Mouse (Mus musculus): ENCODE measurements at regions not wholly inside any gene's neighbourhood (a gene's known extent, or its start where the extent isn't known, plus 50 kb on each side); places are given as distances from the start of the nearest gene placed in this dataset.

DNA sequence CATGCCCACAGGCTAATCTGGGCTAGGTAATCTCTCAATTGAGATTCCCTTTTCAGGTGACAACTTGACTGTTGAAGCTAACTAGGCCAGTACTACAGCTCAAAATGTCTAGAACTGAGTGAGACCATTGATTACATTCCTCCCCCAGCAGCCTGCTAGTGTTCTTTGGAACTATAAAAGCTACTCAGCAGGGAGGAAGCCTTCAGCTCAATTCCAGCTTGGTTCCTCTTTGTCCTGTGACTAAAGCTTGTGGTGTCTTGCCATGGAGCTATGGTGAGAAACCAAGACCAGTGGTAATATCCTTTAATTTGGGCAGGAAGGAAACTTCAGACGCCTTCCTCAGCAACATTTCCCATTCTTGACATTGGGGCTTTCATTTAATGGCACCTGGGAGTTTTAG lies 52.9 kb upstream of the Ccser1 start:
- DNase-seq (ENCODE audit: low spot score), result no peak

DNA sequence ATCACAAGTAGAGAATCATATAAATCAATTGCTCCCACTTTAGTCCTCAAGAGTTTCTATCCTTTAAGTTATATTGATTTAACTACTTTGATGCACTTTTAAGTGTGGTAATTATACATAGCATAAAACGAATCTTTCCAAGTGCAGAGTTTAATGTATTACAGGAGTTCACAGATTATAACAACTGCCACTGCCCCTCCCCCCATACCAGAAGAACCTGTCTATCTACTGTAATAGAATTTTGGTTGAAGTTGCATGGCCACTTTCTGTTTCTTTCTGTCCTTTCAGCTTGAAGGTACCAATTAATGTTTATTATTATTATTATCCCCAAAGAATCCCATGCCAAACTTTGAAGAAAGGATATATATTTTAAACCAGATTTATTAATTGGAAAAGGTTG lies 51.9 kb upstream of the Ccser1 start:
- no peak for DNase-seq (ENCODE audit: low spot score)

Measured in testis, postnatal 10 days (tissue).